Mouse (Mus musculus) embryonic fibroblast, embryonic 13.5 days (primary cell): ENCODE data around the gene Mpped2. TPM values are rescaled to one million over a fixed set of nuclear protein-coding genes. Genes with fewer than 3 reads are reported as not detected.

Source experiments
- H3K27ac ChIP-seq: 2 replicates; pipeline ENCODE4 v1.5.1; 2012; ENCODE audit warnings: low read length, control low read depth, inconsistent platforms; ENCODE audit not compliant: insufficient read depth
- H3K4me1 ChIP-seq: 2 replicates; pipeline ENCODE4 v1.6.1; 2011; ENCODE audit warnings: low read length; ENCODE audit not compliant: control insufficient read depth, insufficient read depth
- H3K4me3 ChIP-seq: 2 replicates; pipeline ENCODE4 v1.5.1; 2011; ENCODE audit warnings: mild to moderate bottlenecking, control low read depth, low read length; ENCODE audit not compliant: insufficient read depth
- CTCF ChIP-seq: IDR thresholded peaks from 2 replicates; pipeline ENCODE4 v1.5.1; 2011; ENCODE audit warnings: mild to moderate bottlenecking, control low read depth, low read length, moderate library complexity, borderline replicate concordance; ENCODE audit not compliant: insufficient read depth
- POLR2A ChIP-seq: IDR thresholded peaks from 2 replicates; pipeline ENCODE4 v1.6.1; 2011; ENCODE audit warnings: low read depth, mild to moderate bottlenecking, control low read depth, low read length, moderate library complexity
- polyA plus RNA-seq: library from polyadenylated mRNA; stranded (reverse); fragments of >200 nt; gene quantifications from 2 replicates; pipeline ENCODE4 v1.2.4, GENCODE M21; 2011; ENCODE audit warnings: low read depth; ENCODE audit not compliant: missing spikeins, insufficient read length

Gene Mpped2
- polyA plus RNA-seq, 1 experiment = 9.8 TPM

- no peak overlapping the region for H3K4me3 ChIP-seq
- no peak for TF ChIP-seq POLR2A
- no peak for TF ChIP-seq CTCF
- no peaks in the 10 kb centered on the region for H3K4me1 ChIP-seq
These were observed 158.4 kb downstream of the Mpped2 start for GRCm38 (mm10) chr2:106851515-106851914.

GRCm38 (mm10) chr2:106854213-106854612, 161.1 kb downstream of the Mpped2 start:
- Histone ChIP-seq H3K4me3 (no peak overlapping the region), H3K4me1 (no peaks in the 10 kb centered on the region), H3K27ac (no peak overlapping the region)
- no peak for TF ChIP-seq POLR2A

More at GRCm38 (mm10) chr2:106851515-106851914, 158.4 kb downstream of the Mpped2 start:
- no peak overlapping the region for H3K27ac ChIP-seq

GRCm38 (mm10) chr2:106854758-106855157, 161.7 kb downstream of the Mpped2 start:
- Histone ChIP-seq H3K4me1 (no peaks in the 10 kb centered on the region), H3K4me3 (no peak overlapping the region), H3K27ac (no peak overlapping the region)
- TF ChIP-seq POLR2A = no peak
- TF ChIP-seq CTCF = no peak

- Histone ChIP-seq H3K4me1 (no peaks in the 10 kb centered on the region), H3K4me3 (no peak overlapping the region), H3K27ac (no peak overlapping the region)
- TF ChIP-seq POLR2A = no peak
- no peak for TF ChIP-seq CTCF
These were observed 162.1 kb downstream of the Mpped2 start for GRCm38 (mm10) chr2:106855184-106855583.

GRCm38 (mm10) chr2:106855623-106856350, 162.7 kb downstream of the Mpped2 start:
- Histone ChIP-seq H3K4me1 (no peaks in the 10 kb centered on the region), H3K27ac (no peak overlapping the region), H3K4me3 (no peak overlapping the region)
- TF ChIP-seq POLR2A = no peak
- TF ChIP-seq CTCF = peak; percentile 18; the same call in 1 of the 2 replicates

GRCm38 (mm10) chr2:106856361-106856961, 163.4 kb downstream of the Mpped2 start:
- Histone ChIP-seq H3K4me3 (no peak overlapping the region), H3K4me1 (no peaks in the 10 kb centered on the region), H3K27ac (no peak overlapping the region)
- TF ChIP-seq POLR2A = no peak
- no peak for TF ChIP-seq CTCF

GRCm38 (mm10) chr2:106857258-106857657, 164.2 kb downstream of the Mpped2 start:
- Histone ChIP-seq H3K4me3 (no peak overlapping the region), H3K27ac (no peak overlapping the region), H3K4me1 (no peaks in the 10 kb centered on the region)
- TF ChIP-seq CTCF (no peak), POLR2A (no peak)

- no peak overlapping the region for H3K4me3 ChIP-seq
- TF ChIP-seq POLR2A (no peak), CTCF (no peak)
- H3K4me1 ChIP-seq = no peaks in the 10 kb centered on the region
- H3K27ac ChIP-seq = no peak overlapping the region
These were observed 164.6 kb downstream of the Mpped2 start for GRCm38 (mm10) chr2:106857711-106858110.

- H3K4me3 ChIP-seq = no peak overlapping the region
- TF ChIP-seq POLR2A = no peak
- H3K27ac ChIP-seq = no peak overlapping the region
- H3K4me1 ChIP-seq = no peaks in the 10 kb centered on the region
These were observed 168.0 kb downstream of the Mpped2 start for GRCm38 (mm10) chr2:106860856-106861679.
